Mouse (Mus musculus) cerebellum, adult 11 months (tissue): ENCODE measurements around the gene Poc1a.

Experiments used
- DNase-seq: peaks from one replicate; pipeline ENCODE4 v3.0.0; 2022

The Poc1a gene

GRCm38 (mm10) chr9:106369801-106370485 lies 89.1 kb downstream of the Poc1a start:
- no peak for DNase-seq

DNA sequence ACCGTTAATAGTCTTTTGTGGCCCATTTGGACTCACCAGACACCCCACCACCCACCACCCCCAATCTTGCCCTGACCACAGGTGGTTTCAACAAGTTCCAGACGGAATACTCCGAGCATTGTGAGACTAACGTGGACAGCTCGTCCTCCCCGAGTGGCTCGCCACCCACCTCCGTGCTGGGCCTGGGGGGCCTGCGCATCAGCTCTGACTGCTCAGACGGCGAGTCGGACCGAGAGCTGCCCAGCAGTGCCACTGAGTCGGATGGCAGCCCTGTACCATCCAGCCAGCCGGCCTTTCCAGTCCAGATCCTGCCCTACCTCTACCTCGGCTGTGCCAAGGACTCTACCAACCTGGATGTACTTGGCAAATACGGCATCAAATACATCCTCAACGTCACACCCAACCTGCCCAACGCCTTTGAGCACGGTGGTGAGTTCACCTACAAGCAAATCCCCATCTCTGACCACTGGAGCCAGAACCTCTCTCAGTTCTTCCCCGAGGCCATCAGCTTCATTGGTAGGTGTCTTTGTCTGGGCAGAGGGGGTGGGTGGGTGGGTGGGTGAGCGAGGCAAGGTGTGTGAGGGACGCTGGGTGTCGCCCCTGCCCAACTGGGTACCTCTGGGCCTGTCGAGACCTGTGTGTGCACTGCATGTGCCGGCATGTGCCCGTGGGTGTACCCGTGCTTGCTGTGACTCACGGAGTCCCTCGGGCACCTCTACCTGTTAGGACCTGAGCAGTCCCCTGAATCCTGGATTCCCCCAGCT lies 89.9 kb downstream of the Poc1a start:
- DNase-seq = no peak

- no peak for DNase-seq
These were observed 90.5 kb downstream of the Poc1a start for GRCm38 (mm10) chr9:106371384-106371671.

DNA sequence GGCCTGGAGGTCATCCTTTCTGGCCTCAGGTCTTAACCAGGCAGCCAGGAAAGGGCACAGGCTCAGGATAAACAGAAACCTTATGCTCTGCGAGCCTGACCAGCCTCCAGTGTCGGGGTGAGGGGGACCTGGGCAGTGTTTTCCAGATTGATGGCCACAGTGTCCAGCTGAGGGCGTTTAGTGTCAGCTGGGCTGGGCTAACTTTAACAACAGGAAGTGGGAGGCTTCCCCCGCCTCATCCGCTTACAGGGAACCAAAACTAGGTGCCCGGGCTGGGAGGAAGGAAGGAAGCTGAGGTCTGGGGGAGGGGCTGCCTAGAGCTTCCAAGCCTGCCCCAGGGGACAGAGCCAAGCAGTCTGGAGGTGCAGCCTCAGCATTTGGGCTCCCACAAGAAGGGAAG lies 90.9 kb downstream of the Poc1a start:
- DNase-seq = no peak

DNA sequence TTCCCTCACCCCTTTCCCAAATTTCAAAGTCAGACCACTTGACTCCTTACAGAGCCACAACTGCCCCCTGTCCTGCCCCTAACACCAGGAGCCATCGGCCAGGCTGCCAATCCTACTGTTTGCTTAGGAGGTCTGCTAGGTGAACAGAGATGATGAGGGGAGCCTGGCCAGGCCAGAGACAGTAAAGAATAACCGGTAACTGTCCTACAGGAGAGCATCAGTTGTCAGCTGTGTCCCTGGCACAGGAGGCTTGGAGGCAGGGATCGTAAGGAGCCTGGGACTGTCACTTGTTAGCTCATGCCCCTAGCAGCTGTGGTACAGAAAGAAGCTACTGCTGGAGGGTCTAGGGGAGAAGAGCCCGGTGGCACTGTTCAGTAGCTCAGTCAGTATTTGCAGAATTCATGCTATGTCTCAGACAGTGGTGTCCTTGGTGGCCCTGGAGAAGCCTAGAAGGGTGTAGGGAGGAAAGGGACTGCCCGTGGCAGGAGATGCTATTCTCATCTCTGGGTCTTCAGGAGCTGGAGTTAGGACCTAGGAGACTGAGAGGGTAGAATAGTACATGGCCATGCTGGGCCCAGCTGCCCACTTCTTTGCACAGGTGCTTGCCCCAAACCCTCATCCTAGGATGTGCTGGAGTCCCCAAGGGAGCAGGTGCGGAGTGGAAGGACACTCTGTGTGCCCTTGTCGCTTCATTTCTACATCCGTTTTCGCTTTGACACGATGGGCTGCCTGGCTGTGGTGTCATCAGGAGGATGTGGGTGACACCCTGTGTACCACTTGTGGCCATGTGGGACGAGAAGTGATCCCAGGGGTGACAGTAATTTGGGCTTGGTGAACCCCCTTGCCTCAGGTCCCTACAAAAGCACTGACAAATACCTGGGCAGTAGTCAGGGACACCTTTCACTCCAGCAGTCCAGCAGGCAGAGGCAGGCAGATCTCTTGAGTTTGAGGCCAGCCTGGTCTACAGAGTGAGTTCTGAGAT lies 91.9 kb downstream of the Poc1a start:
- no peak for DNase-seq

DNA sequence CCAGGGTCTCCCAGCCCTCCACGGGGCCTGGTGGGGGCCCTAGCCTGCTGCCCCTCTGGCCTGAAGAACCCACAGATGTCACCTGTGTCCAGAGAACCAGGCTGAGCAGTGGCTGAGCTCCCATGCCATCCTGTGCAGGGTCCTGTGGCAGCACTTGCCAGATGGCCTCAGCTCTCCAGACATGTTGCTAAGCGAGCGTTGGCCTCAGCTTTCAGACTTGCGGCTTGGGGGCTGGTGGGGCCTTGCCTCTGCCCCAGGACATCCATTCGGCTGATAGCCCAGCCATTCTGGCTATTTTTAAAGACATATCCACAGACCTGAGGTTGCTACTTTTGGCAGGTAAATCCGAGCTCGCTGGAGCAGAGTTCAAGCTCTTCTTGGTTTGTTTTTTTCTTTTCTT lies 93.1 kb downstream of the Poc1a start:
- DNase-seq = no peak

DNA sequence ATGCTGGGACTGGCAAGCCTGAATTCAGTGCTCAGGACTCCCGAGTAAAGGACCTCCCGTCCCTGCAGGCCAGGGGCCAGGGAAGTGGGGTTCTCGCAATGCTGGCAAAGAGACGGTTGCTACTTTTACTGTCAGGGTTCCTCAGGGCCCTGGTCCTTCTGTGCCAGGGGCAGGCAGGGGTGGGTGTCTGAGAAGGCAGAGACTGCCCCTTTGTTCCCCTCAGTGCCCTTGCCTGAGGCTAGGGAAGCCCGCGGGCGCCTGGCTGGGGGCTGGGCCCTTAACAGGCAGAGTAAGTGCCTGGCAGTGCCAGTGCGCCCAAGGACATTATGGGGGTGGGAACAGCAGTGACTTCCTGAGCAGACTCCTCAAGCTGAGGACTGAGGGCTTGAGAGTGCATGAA lies 96.4 kb downstream of the Poc1a start:
- no peak for DNase-seq

DNA sequence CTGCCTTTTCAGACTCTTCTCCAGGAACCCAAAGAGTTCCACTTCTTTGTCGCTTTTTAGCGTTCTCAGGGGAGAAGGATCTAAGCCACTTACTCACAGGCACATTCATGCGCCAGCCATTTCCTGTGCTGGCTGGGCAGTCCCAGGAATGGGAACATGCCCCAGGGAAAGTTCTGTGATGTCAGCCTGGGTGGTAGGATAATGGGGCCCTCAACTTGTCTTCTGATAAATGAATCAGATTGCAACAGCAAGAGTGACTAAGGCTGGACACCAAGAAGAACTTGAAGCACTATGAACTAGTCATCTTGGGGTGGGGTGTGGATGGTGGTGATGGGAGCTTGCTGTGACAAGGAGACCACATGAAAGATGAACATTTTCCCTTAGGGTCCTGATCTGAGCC lies 97.2 kb downstream of the Poc1a start:
- DNase-seq = no peak

- no peak for DNase-seq
These were observed 97.9 kb downstream of the Poc1a start for GRCm38 (mm10) chr9:106378753-106379152.

DNA sequence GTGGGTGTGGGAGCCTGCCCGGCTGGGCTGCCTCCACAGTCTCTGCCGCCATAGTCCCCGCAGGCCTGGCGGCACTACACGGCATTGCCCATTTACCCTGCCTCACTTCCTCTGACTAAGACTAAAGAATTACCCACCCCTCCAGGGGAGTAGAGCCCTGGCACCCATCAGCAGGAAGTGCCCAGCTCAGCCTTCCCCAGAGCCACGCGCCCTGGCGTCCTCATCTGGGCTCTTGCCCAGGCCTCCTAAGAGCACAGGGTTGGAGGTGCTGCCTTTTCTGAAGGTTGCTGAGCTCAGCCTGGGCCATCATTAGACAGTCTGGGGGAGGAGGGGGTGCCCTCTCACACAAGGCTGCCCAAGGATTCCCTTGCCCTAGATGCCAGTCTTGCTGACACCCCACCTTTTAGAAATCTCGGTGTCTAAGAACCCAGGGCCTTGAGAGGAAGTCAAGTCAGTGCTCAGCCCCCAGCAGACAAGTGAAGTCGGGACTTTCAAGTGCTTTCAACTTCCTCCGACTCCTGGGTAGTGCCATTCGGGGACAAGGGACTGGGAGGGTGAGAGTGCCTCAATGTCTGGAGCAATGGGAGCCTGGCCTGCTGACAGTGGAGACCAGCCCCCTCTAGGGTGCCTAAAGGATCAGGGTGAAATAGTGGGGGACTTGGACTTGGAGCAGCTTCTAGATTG lies 105.5 kb downstream of the Poc1a start:
- no peak for DNase-seq

GRCm38 (mm10) chr9:106392828-106393527 lies 112.1 kb downstream of the Poc1a start:
- no peak for DNase-seq

DNA sequence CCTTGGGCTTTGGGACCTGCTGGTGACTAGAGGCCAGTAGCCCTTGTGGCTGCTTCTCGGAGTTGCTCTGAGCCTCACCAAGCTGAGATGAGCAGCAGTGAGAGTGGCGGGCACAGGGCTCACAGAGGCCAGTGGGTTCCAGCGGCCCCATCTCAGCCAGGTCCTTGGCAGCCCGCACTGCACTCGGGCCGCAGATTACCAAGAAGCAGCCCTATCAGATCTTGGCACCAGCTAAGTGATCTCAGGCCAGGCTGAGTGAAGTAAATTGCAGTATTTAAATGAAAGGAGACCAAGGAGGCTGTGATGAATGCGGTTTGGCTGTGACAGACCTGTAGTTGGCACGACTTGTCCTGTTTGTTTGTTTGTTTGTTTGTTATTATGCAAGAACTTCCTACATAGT lies 112.7 kb downstream of the Poc1a start:
- no peak for DNase-seq

DNA sequence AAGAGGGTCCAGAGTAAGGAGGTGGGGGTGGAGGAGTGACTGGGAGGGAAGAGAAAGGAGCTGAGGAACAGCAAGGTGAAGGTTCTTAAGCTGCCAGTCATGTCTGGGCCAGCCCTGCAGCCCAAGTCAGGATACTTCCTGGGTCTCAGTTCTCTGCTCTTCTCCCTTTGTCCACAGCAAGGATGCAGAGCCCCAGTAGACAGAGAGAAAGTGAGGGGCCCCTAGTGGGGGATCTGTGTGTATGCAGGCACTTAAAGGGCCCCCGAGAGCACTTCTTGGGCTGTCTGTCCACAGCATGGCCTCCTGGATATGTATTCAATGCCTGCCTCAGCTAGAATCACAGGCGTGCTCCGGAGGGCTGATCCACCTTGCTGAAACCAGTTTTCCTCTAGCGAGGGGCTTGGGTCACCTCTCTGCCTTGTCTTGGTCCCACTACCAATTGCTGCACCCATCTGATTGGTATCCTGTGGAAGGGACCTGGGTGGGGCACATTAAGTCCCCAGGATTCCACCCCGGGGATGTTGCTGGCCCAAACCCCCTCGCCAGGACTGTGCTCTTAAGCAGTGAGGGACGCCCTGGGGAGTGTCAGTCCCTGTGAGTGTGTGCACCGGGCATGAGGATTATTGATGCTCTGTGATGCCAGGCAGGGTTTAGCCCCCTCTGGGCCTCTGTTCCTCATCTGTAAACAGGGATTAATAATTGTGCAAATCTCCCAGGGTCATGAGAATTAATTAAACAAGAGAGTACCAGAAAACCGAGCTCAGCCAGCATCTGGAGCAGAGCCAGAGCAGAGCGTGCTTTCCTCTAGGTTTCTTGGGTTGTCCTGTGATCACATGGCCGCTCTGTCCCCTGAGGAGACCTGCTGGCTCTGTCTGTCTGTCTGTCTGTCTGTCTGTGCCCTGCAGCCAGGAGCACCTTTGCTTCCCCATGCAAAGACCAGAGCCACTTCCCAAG lies 114.1 kb downstream of the Poc1a start:
- DNase-seq = no peak

DNA sequence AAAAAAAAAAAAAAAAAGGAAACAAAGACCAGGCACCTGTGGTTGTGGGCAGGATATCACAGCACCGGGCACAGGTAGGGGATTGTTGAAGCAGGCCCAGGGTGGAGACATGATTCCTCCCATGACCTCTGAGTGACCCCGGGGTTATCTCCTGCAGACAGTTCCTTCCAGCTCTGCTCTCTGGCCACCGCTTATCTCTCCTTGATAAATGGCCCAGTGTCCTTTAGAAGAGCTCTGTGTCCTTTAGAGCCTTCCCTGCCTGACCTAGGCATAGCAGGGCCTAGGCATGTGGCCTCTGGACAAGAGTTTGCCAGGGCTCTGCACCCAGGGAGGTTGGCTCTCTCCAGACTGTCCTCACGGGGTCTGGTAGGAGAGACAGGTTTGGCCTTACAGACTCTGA lies 116.9 kb downstream of the Poc1a start:
- DNase-seq = no peak

GRCm38 (mm10) chr9:106398667-106399311 lies 117.9 kb downstream of the Poc1a start:
- DNase-seq = no peak

DNA sequence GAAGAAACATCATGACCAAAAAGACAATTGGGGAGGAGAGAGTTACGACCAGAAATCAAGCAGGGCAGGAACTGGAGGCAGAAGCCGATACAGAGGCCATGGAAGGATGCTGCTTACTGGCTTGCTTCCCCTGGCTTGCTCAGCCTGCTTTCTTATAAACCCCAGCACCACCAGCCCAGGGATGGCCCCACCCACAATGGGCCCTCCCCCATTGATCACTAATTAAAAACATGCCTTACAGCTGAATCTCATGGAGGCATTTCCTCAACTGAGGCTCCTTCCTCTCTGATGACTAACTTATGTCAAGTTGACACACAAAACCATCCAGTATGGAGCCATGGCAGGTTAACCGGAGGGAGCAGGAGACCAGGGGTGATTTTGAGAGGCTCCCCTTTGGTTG lies 118.9 kb downstream of the Poc1a start:
- DNase-seq = no peak
